Mouse (Mus musculus): Measurements from ENCODE around the gene Rpl11.

- TF ChIP-seq CTCF (IDR thresholded peaks at IDR 0.05; ENCODE audit: low read depth) = no peak
- TF ChIP-seq EP300 (IDR thresholded peaks at IDR 0.05; ENCODE audit: low read depth) = no peak
These were observed 58.1 kb downstream of the Rpl11 start for GRCm38 (mm10) chr4:135995118-135995517.

Measured in liver, embryonic 14.5 days (tissue).